Mouse (Mus musculus): ENCODE measurements around the gene Srsf12.

Srsf12 gene

DNA sequence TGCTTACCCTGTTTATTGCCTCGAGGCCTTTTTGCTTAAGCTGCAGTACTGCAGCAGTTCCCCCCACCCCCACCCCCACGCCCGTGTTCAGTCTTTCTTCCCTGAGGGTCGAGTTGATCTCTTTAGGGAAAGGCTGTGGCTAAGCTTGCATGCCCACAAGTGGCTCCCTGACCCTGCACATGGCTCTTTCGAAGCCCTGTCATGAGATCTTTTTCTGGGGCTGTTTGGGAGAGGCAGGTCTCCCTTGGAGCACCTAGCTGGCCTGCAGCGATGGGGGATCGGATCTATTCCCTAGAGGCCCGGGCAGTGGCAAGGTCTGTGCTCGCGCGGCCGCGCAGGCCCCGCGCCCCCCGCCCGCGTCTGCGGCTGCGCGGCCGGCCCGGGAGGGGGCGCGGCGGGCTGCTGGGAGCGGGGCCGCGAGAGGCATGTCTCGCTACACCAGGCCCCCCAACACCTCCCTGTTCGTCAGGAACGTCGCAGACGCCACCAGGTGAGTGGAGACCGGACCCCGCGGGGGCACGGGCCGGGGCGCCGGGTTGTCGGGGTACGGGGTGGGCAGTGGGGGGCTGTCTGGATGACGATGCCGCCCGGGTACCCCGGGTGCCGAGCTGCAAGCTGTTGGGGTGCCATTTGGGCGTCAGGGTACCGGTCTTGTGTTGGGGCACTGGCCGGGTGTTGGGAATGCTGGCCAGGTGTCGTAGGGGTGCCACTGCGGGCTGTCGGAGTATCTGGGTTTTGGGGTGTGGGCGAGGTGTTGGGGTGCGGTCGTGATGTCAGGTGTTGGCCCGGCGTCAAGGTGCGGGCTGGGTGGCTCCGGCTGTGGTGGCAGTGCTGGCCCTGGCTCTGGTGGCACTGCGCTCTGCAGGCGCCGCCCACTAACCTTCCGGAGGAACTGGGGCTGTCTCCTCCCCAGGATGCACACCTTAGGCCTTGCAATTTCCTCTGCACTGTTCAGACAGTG is at the start of gene Srsf12:
Srsf12 (plus strand) TSS at position 111 of the 961 bp plus-strand sequence.
- DNase-seq (ENCODE audit: extremely low read depth, low read depth), result no peak

DNA sequence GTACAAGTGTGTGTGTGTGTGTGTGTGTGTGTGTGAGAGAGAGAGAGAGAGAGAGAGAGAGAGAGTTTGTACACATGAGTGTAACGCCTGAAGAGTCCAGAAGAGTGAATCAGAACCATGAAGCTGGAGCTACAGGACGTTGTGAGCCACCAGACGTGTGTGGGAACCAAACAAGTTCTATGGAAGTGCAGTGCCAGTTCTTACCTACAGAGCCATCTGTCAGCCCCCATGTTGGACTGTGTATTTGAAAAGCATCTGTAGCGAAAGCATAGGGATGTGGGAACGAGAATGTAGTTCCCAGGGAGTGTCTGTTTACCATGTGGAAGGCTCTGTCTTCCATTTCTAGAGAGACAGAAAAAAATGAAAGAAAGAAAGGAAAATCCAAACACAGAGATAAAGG is 25.3 kb upstream of the Srsf12 start:
- no peak for DNase-seq (ENCODE audit: extremely low read depth, low read depth)

DNA sequence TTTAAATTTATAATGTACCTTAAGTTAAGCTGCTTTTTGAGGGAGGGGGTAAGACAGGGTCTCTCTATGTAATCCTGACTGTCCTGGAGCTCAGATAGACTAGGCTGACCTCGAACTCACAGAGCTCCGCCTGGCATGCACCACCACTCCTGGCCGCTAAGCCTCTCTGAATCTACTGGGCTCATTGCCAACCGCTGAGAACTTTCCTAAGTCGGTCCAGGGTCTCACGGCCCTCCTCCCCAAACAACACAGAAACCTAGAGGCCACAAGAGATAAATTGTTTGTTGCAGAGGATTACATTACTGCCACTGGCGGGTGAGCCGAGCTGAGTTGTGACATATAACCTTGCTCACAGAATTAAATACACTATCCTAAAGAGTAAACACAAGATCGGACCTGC is 20.6 kb upstream of the Srsf12 start:
- no peak for DNase-seq (ENCODE audit: extremely low read depth, low read depth)

DNA sequence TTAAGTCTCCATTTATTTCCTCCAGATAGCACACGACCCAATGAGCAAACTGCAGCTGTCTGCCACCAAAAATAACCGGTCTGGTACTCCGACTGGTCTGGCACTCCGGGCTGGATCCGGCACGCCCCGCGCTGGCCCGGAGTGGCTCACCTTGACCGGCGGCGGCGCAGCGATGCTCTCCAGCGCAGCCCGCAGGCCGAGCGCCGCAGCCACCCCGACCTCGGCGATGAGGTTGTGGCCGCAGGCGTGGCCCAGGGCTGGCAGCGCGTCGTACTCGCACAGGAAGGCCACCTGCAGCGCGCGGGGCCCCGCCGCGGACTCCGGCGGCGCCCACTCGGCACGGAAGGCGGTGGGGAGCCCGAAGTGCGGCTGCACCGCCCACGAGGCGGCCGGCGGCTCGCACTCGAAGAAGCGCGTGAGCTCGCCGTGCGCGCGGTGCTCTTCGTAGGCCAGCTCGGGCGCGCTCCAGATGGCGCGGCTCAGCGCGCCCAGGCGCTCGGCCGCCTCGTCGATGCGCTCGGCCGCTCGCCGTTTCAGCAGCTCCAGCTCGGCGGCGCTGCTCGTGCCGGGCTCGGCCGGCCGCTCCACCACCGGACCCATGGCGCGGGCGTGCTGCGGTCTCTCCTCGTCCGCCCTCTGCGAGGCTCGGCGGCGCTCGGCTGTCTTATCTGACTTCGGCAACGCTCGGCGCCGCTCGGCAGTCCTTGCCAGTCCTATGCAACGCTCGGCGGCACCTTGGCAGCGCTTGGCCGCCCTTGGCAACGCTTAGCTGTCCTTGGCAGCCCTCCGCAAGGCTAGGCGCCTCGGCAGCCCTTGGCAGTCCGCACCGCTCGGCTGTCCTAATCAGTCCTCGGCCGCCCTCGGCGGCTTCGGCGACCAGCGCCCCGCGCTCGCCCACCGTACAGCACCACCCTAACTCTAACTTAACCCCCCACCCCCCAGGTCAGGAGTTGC is 19.7 kb upstream of the Srsf12 start:
- no peak for DNase-seq (ENCODE audit: extremely low read depth, low read depth)

DNA sequence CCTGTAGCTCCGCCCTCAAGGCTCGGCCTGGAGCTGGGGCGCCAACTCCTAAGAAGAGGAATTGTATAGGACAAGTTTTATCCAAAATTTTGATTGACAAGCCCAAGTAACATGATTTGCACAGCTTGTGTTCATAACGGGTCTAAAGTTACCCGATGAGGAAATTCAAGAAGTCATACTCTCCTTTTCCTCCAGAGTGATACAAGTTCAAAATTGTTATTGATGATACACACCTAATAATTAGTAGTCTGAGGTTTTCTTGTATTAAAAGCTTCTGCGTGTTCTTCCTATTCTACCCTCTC is 19.1 kb upstream of the Srsf12 start, which contains the start of gene Pm20d2:
Pm20d2 (minus strand) TSS at position 3 of the 302 bp plus-strand sequence.
- DNase-seq (ENCODE audit: extremely low read depth, low read depth), result no peak

DNA sequence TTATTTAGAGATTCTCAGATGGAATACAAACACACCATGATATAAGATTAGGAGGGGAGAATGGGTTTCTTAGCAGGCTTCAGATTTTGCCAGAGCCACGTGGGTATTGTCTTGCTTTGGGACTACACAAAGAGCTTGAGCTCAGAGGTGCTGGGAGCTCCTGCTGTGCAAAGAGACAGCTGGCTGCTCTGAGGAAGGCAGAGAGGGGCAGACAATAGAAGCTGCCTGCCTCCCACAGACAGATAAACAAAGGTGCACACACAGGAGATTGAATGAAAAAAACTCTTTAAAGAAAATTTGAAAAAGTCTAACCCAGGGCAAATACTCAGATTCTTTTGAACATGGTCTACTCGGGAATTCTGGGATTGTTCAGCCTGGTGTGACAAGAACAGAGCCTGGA is 10.7 kb upstream of the Srsf12 start:
- no peak for DNase-seq (ENCODE audit: extremely low read depth, low read depth)

DNA sequence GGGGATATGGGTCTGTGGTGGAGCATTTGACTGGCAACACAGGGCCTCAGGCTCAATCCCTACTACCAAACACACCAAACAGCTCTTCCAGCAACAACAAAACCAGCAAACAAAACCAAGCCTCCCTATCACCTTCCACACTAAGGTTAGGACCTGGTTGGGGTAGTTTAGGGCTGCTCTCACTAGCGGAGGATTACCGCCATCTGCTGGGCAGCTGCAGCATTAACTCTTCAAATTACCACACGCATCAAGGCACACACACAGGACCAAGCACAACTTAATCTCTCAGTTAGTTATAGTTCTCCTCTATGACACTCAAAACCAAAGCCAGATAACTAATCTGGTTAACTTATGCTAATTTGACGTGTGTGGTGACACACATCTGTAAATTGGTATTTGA is 4.1 kb upstream of the Srsf12 start:
- DNase-seq (ENCODE audit: extremely low read depth, low read depth), result peak; percentile 15

DNA sequence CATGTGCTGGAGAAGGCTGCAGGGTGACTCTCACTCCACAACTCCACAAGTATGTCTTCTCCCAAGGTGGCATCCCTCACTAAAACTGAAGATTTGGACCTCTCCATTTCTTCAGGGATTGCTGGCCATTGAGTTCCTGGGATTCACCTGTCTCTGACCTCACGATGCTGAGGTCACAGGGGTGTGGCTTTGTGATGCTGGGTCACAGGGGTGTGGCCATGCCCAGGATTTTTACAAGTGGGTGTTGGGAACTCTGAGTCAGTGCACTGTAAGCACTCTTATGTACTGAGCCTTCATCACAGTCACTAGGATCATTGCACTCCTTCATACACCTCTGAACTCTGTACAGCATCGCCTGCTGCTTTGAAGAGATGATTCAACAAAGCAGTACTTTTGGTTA is 1.2 kb upstream of the Srsf12 start:
- DNase-seq (ENCODE audit: extremely low read depth, low read depth), result no peak

DNA sequence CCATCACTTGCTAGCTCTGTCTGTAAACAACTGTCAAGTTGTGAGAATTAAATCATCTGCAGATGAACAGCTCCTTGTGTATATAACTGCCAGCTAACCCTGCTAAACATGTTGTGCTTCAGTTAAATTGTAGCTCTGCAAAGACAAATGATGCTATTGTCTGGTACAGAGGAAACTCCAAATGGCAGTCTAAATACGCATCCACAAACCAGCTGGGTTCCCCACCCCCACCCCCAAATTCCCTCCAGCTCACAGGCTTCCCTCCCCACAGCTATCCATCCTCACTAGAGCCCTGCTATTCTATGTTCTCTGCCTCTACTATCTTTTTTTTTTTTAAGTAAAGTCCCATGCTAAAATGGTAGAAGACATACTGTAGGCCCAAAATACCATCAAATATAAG is 13.1 kb downstream of the Srsf12 start:
- no peak for DNase-seq (ENCODE audit: extremely low read depth, low read depth)

DNA sequence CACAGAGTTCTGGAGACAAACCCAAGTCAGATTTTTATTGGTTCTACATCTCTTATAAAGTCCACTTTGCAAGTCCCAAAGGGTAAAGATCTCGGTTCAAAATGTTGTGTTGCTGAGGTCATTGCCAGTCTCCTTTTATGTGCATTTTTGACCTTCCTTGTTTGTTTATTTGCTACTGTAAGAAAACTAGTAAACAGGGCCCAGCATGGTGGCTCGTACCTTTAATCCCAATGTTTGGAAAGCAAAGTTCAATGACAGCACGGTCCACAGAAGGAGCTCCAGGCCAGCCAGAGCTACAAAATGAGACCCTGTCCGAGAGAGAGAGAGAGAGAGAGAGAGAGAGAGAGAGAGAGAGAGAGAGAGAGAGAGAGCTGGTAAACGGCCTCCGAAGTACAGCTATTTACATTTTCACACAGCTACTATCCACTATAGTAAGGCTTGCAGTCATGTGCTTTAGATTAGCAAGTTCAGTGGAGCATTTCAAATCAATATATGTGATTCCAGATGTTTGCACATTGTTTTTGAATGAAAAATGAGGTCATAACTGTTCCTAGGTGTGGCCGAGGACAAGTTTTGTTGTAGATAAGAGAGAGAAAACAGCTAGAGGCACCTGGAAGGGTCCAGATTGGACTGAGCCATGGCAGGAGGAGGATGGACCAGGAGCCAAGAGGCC is 15.3 kb downstream of the Srsf12 start:
- no peak for DNase-seq (ENCODE audit: extremely low read depth, low read depth)

DNA sequence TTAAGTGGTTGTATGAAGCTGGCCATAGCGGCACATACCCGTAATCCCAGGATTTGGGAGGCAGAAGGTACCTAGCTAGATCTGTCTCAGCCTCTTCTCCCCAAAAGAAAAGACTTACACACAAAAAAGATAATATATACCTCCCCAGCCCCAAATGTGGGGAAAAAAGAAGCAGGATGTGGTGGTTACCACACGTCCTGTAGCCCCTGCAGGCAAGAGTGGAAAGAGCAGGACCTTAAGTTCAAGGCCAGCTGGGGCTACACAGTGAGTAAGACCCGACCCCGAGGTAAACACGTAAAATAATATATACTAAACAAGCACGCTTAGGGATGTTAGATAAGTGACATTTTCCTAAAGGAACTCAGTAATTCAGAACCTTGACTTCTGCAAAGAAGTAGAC is 18.4 kb downstream of the Srsf12 start:
- no peak for DNase-seq (ENCODE audit: extremely low read depth, low read depth)

DNA sequence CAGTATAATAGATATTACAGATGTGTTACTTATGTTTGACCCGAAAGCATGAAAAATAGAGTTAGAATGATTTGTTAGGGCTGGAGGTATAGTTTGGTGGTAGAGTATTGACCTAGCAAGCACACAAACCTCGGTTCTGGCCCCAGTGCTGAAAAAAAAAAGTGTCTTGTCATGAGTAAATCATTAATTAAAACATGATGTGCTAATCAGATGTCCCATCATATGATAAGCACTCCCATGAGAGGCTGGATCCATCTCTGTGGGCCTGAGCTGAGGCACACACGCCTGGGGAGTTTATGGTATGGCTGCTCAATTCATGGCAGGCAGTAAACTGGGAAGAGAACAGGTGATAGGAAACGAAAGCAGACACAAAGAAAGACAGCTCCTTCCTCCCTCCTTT is 20.8 kb downstream of the Srsf12 start:
- no peak for DNase-seq (ENCODE audit: extremely low read depth, low read depth)

DNA sequence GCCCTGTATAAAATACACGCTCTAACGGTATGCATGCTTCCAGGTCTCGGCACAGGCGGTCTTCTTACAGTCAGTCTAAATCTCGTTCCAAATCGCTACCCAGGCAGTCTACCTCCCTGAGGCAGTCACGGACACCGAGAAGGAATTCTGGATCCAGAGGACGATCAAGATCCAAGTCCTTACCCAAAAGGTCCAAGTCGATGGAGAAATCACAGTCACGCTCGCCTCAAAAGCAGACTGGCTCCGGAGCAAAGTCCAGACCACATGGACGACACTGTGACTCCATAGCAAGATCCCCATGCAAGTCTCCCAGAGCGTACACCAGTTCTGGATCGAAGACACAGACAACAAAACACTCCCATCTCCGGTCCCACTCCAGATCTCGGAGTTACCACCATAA is 22.1 kb downstream of the Srsf12 start:
- no peak for DNase-seq (ENCODE audit: extremely low read depth, low read depth)

DNA sequence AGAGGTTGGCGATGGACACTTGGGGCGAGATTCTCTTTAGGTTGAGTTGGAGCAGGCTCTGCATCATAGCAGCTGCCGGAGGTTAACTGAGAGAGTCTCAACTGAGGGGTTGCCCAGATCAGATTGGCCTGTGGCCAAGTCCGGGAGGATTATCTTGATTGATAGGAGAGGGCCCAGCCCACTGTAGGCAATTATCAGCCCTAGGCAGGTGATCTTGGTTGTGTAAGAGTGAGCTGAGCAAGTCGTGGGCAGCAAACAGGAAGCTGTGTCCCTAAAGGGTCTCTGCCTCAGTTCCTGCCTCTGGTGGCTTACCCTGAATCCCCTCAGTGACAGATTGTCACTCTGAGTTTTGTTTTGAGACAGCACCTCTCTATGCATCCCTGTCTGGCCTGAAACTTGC is 33.7 kb downstream of the Srsf12 start:
- DNase-seq (ENCODE audit: extremely low read depth, low read depth), result no peak

DNA sequence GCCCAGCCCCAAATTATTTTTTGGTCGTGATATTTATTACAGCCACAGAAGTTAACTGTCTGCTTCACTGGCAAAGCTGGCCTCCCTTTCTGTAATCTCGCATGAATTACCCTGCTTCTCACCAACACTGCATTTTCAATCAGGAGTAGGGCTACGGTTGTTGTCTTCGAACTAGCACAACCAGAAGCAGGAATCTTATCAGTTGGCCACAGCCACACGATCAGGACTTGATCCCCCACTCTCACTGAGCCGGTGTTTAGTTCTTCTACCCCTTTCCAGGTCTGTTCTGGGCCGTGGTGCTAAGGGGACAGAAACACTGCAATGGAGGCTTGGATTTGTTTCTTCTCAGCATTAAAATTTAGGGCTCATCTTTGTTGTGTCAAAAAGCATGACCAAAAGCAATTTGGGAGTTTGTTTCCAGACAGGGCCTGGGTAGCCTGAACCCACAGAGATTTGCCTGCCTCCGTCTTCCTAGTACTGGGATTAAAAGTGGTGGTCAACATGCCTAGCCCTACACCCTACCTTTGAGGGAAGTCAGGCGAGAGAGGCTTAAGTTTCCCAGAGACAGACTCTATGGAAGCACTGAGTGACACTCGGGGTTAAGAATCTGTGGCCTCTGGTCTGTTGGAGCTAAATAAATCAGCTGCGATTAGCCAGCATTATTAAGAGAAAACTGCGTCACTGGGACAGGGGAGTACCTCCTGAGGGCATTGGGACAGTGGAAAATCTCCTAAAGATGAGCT is 34.4 kb downstream of the Srsf12 start:
- DNase-seq (ENCODE audit: extremely low read depth, low read depth), result peak; percentile 31

DNA sequence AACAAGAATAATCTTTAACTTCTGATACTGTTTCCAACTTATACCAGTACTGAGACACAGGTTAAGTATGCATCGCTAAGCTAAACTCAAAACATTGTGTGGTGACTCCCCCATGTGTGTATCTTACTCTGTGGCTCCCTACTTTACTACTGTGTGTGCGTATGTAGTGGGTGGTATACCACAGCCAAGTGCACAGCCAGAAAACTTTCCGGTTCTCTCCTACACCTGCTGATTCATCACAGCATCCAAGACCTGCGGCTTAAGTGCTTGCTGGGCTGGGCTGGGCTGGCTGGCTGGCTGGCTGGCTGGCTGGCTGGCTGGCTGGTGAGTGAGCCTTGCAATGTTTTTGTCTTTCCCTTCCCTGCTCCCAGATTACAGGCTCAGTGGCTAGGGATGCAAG is 35.1 kb downstream of the Srsf12 start:
- DNase-seq (ENCODE audit: extremely low read depth, low read depth), result no peak

DNA sequence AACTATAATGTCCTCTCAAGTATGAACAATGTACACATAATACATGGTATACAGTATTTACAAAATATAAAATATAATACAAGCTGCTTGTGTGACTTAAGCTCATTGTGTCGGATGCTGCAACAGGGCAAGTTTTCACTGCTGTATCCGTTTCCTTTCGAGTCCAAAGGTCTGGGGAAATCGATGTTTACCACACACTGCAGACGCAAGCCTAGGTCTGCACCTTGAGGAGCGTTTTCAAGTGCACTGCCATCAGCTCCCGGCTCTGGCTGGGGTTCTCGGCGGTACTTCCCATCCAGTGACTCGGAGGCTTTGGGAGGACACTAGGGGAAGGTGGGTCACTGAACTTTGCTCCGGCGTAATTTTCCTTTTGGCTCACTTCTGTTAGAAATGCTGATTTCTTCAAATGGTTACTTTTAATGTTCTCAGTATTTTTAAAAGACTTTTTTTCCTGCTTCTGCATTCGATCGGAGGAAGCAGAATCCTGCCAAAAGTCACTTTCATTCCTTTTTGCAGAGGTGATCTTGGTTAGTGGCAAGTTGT is 37.1 kb downstream of the Srsf12 start:
- DNase-seq (ENCODE audit: extremely low read depth, low read depth), result no peak

DNA sequence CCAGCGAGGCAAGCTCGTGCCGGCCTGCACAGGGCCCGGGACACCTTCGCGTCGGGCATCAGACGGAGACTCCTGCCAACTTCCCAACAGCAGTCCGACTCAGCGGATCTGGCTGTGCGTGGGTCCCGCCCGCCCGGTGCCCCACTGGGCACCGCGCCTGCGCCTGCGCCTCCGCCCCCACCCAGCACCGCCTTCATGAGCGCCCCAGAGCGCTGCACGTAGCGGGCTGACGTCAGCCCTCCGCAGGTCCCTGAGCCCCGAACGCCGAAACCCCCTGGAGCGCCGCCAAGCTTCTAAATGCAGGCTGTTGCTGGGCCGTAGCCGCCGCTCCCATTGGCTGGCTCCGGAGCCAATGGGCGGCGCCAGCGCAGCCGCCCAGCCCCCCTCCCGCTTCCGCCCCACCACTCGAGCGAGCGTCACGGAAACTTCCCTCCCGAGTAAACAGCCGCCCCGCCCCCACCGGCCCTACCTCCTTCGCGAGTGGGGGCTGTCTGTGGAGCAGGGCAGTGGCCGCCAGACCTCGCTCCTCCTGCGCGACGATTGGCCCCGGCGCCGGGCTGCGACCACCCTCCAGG is 38.8 kb downstream of the Srsf12 start:
- DNase-seq (ENCODE audit: extremely low read depth, low read depth), result peak; percentile 91

DNA sequence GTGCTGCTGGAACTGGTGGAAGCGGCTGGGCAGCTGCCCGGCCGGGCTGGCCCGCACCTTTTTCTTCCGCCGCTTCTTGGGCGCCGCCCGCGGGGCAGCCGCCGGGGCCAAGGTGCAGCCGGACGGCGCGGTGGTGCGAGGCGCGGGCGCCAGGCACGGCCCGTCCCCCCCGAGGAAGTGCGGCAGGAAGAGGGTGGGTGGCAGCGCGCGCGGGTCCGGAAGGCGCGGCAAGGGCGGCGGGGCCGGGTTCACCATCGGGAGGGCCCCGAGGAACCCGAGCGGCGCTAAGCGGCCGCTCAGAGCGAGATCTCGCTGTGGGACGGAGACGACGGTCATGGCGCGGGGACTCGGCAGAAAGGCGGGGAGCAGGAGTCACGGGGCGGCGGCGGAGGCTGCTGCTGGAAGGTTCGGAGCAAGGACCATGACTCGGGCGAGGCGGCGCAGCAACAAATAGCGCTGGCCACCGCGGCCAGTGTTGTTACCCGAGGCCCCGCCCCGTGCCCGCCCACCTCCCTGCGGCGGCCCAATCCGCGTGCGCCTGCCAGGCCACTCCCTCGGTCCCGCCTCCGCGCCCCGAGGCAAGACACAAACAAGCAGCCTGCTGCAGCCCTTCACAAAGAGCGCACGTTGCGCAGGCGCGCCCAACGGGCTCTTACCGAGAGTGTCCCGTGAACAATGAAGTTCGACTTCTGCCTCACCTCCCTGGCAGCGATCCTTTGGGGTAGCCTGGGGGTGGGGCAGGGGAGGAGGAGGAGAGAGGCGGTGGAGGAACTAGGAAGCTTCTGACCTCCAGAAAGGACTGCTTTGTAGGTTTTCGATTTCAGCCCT is 39.5 kb downstream of the Srsf12 start:
- peak; percentile 96 for DNase-seq (ENCODE audit: extremely low read depth, low read depth)

Data from MEL-GATA-1-ER (cell line).